Mouse (Mus musculus): ENCODE data around the gene Klk1b26.
"Not testable (repeated sequence)": the region's sequence is repeated elsewhere in the genome, so short reads cannot be mapped to it uniquely, and the experiment has no call there.

The Klk1b26 gene

GRCm38 (mm10) chr7:44011868-44012267, at the start of gene Klk1b26:
Klk1b26 (plus strand) TSS chr7:44012168.
- not testable (repeated sequence) for H3K4me3 ChIP-seq (replicated peaks; ENCODE audit: low read length); H3K4me1 ChIP-seq (replicated peaks; ENCODE audit: low read depth, low read length); H3K27me3 ChIP-seq (ENCODE audit: insufficient read depth, low read length); H3K36me3 ChIP-seq (ENCODE audit: insufficient read depth, low read length); H3K9me3 ChIP-seq (ENCODE audit: low read length)

GRCm38 (mm10) chr7:43966451-43966850, 45.5 kb upstream of the Klk1b26 start, which contains the start of gene Klk1b1:
Klk1b1 (plus strand) TSS chr7:43966751.
- H3K36me3 ChIP-seq (ENCODE audit: insufficient read depth, low read length) = no peaks in the 10 kb centered on the region
- no peaks in the 10 kb centered on the region for H3K9me3 ChIP-seq (ENCODE audit: low read length)
- H3K4me3 ChIP-seq (replicated peaks; ENCODE audit: low read length) = no peak within 1 kb of the TSS
- TF ChIP-seq POU5F1 (IDR thresholded peaks at IDR 0.05; ENCODE audit: borderline replicate concordance, low read length) = no peak
- no peak for TF ChIP-seq NANOG (IDR thresholded peaks at IDR 0.05; ENCODE audit: borderline replicate concordance, low read length)
- no peak for TF ChIP-seq CTCF (conservative IDR thresholded peaks at IDR 0.05; ENCODE audit: low read length)
- H3K27me3 ChIP-seq (ENCODE audit: insufficient read depth, low read length) = no peaks in the 10 kb centered on the region
- H3K4me1 ChIP-seq (replicated peaks; ENCODE audit: low read depth, low read length) = no peaks in the 10 kb centered on the region

GRCm38 (mm10) chr7:43967058-43967457, 44.9 kb upstream of the Klk1b26 start:
- TF ChIP-seq CTCF (conservative IDR thresholded peaks at IDR 0.05; ENCODE audit: low read length) = no peak
- no peak for TF ChIP-seq NANOG (IDR thresholded peaks at IDR 0.05; ENCODE audit: borderline replicate concordance, low read length)
- no peak for TF ChIP-seq POU5F1 (IDR thresholded peaks at IDR 0.05; ENCODE audit: borderline replicate concordance, low read length)
- no peaks in the 10 kb centered on the region for H3K9me3 ChIP-seq (ENCODE audit: low read length)
- H3K36me3 ChIP-seq (ENCODE audit: insufficient read depth, low read length) = no peaks in the 10 kb centered on the region
- H3K27me3 ChIP-seq (ENCODE audit: insufficient read depth, low read length) = no peaks in the 10 kb centered on the region
- no peak overlapping the region for H3K4me3 ChIP-seq (replicated peaks; ENCODE audit: low read length)
- H3K4me1 ChIP-seq (replicated peaks; ENCODE audit: low read depth, low read length) = no peaks in the 10 kb centered on the region

GRCm38 (mm10) chr7:43967612-43968011, 44.4 kb upstream of the Klk1b26 start:
- TF ChIP-seq NANOG (IDR thresholded peaks at IDR 0.05; ENCODE audit: borderline replicate concordance, low read length) (no peak), CTCF (conservative IDR thresholded peaks at IDR 0.05; ENCODE audit: low read length) (no peak), POU5F1 (IDR thresholded peaks at IDR 0.05; ENCODE audit: borderline replicate concordance, low read length) (no peak)
- Histone ChIP-seq H3K9me3 (ENCODE audit: low read length) (no peaks in the 10 kb centered on the region), H3K36me3 (ENCODE audit: insufficient read depth, low read length) (no peaks in the 10 kb centered on the region), H3K27me3 (ENCODE audit: insufficient read depth, low read length) (no peaks in the 10 kb centered on the region), H3K4me1 (replicated peaks; ENCODE audit: low read depth, low read length) (no peaks in the 10 kb centered on the region), H3K4me3 (replicated peaks; ENCODE audit: low read length) (no peak overlapping the region)

GRCm38 (mm10) chr7:43975761-43976160, 36.2 kb upstream of the Klk1b26 start, which contains the start of gene Klk1b9:
Klk1b9 (plus strand) TSS chr7:43976061.
- not testable (repeated sequence) for H3K36me3 ChIP-seq (ENCODE audit: insufficient read depth, low read length); H3K4me3 ChIP-seq (replicated peaks; ENCODE audit: low read length); H3K4me1 ChIP-seq (replicated peaks; ENCODE audit: low read depth, low read length); H3K27me3 ChIP-seq (ENCODE audit: insufficient read depth, low read length)
- H3K9me3 ChIP-seq (ENCODE audit: low read length) = peaks cover 13% of the 10 kb centered on the region

GRCm38 (mm10) chr7:43985657-43986056, 26.3 kb upstream of the Klk1b26 start:
- 0 out of 2 replicates have a peak, but pooled peaks cover 4% of the 10 kb centered on the region for H3K4me1 ChIP-seq (replicated peaks; ENCODE audit: low read depth, low read length)
- H3K27me3 ChIP-seq (ENCODE audit: insufficient read depth, low read length) = no peaks in the 10 kb centered on the region
- no peak for TF ChIP-seq CTCF (conservative IDR thresholded peaks at IDR 0.05; ENCODE audit: low read length)
- TF ChIP-seq NANOG (IDR thresholded peaks at IDR 0.05; ENCODE audit: borderline replicate concordance, low read length) = no peak
- TF ChIP-seq POU5F1 (IDR thresholded peaks at IDR 0.05; ENCODE audit: borderline replicate concordance, low read length) = no peak
- H3K4me3 ChIP-seq (replicated peaks; ENCODE audit: low read length) = no peak overlapping the region
- H3K36me3 ChIP-seq (ENCODE audit: insufficient read depth, low read length) = no peaks in the 10 kb centered on the region
- no peaks in the 10 kb centered on the region for H3K9me3 ChIP-seq (ENCODE audit: low read length)

- H3K4me3 ChIP-seq (replicated peaks; ENCODE audit: low read length); H3K27me3 ChIP-seq (ENCODE audit: insufficient read depth, low read length); H3K9me3 ChIP-seq (ENCODE audit: low read length); H3K4me1 ChIP-seq (replicated peaks; ENCODE audit: low read depth, low read length); H3K36me3 ChIP-seq (ENCODE audit: insufficient read depth, low read length): not testable (repeated sequence)
These were observed 17.1 kb upstream of the Klk1b26 start for GRCm38 (mm10) chr7:43994821-43995220.

- H3K27me3 ChIP-seq (ENCODE audit: insufficient read depth, low read length); H3K36me3 ChIP-seq (ENCODE audit: insufficient read depth, low read length); H3K4me1 ChIP-seq (replicated peaks; ENCODE audit: low read depth, low read length); H3K4me3 ChIP-seq (replicated peaks; ENCODE audit: low read length); H3K9me3 ChIP-seq (ENCODE audit: low read length): not testable (repeated sequence)
These were observed 16.4 kb upstream of the Klk1b26 start, which contains the start of gene Klk1b11 for GRCm38 (mm10) chr7:43995577-43995976. Klk1b11 (plus strand) TSS chr7:43995877.

GRCm38 (mm10) chr7:44004847-44005246, 7.1 kb upstream of the Klk1b26 start:
- Histone ChIP-seq H3K36me3 (ENCODE audit: insufficient read depth, low read length) (no peaks in the 10 kb centered on the region), H3K4me1 (replicated peaks; ENCODE audit: low read depth, low read length) (no peaks in the 10 kb centered on the region), H3K4me3 (replicated peaks; ENCODE audit: low read length) (no peak overlapping the region), H3K9me3 (ENCODE audit: low read length) (no peaks in the 10 kb centered on the region), H3K27me3 (ENCODE audit: insufficient read depth, low read length) (no peaks in the 10 kb centered on the region)
- no peak for TF ChIP-seq CTCF (conservative IDR thresholded peaks at IDR 0.05; ENCODE audit: low read length)
- no peak for TF ChIP-seq NANOG (IDR thresholded peaks at IDR 0.05; ENCODE audit: borderline replicate concordance, low read length)
- no peak for TF ChIP-seq POU5F1 (IDR thresholded peaks at IDR 0.05; ENCODE audit: borderline replicate concordance, low read length)

- H3K36me3 ChIP-seq (ENCODE audit: insufficient read depth, low read length); H3K27me3 ChIP-seq (ENCODE audit: insufficient read depth, low read length); H3K4me3 ChIP-seq (replicated peaks; ENCODE audit: low read length); H3K4me1 ChIP-seq (replicated peaks; ENCODE audit: low read depth, low read length); H3K9me3 ChIP-seq (ENCODE audit: low read length): not testable (repeated sequence)
These were observed 2.7 kb downstream of the Klk1b26 start for GRCm38 (mm10) chr7:44014666-44015065.

Measured in E14TG2a.4 (cell line).